Mouse (Mus musculus) erythroblast, embryonic 14.5 days (primary cell): Measurements from ENCODE around the gene Tmed10.

ENCODE experiments used
- GATA1 ChIP-seq: IDR thresholded peaks from 2 replicates; pipeline ENCODE4 v1.6.1; 2012; ENCODE audit warnings: low read length, inconsistent platforms, mixed read lengths
- TAL1 ChIP-seq: IDR thresholded peaks from 3 replicates; pipeline ENCODE4 v1.6.1; 2012; ENCODE audit warnings: low read length, inconsistent platforms, mixed read lengths

- no peak for TF ChIP-seq TAL1
- TF ChIP-seq GATA1, result no peak
Measured at GRCm38 (mm10) chr12:85423236-85423635, 48.6 kb upstream of the Tmed10 start.
